Mouse (Mus musculus) limb, embryonic 15.5 days (tissue): ENCODE data around the gene Clec10a. TPM values are rescaled to one million over a fixed set of nuclear protein-coding genes. Genes with fewer than 3 reads are reported as not detected.

ENCODE experiments used
- ATAC-seq: fragments of 200-750 bp; cut with Nextera tagmentation; 2 replicates; pipeline ENCODE4 v1.8.0; 2017; ENCODE audit warnings: low read depth, moderate TSS enrichment; ENCODE audit not compliant: insufficient number of reproducible peaks, low FRiP score, low TSS enrichment
- H3K27ac ChIP-seq: fragments of 300-500 bp; sonication (generic); 2 replicates; pipeline ENCODE4 v1.5.1; 2015; ENCODE audit warnings: moderate library complexity, mild to moderate bottlenecking, inconsistent platforms
- H3K27me3 ChIP-seq: fragments of 300-500 bp; sonication (generic); 2 replicates; pipeline ENCODE4 v1.6.1; 2015; ENCODE audit warnings: inconsistent platforms
- H3K36me3 ChIP-seq: fragments of 300-500 bp; sonication (generic); 2 replicates; pipeline ENCODE4 v1.6.1; 2015; ENCODE audit warnings: inconsistent platforms
- H3K4me1 ChIP-seq: fragments of 300-500 bp; sonication (generic); 2 replicates; pipeline ENCODE4 v1.6.1; 2015; ENCODE audit warnings: inconsistent platforms
- H3K4me2 ChIP-seq: fragments of 300-500 bp; sonication (generic); 2 replicates; pipeline ENCODE4 v1.6.1; 2015; ENCODE audit warnings: mild to moderate bottlenecking, inconsistent platforms
- H3K4me3 ChIP-seq: fragments of 300-500 bp; sonication (generic); 2 replicates; pipeline ENCODE4 v1.5.1; 2015; ENCODE audit warnings: mild to moderate bottlenecking, inconsistent platforms
- H3K9ac ChIP-seq: fragments of 300-500 bp; sonication (generic); 2 replicates; pipeline ENCODE4 v1.6.1; 2015; ENCODE audit warnings: inconsistent platforms
- H3K9me3 ChIP-seq: fragments of 300-500 bp; sonication (generic); 2 replicates; pipeline ENCODE4 v1.6.1; 2016; ENCODE audit warnings: inconsistent platforms
- WGBS: fragments of 180-500 bp; shearing (Covaris S2); methylation state at CpG from one replicate; pipeline ENCODE4 v1.1.7; 2015; 5-methylcytosine and 5-hydroxymethylcytosine counted together
- polyA plus RNA-seq: library from polyadenylated mRNA; unstranded; fragments of >200 nt; fragmentation: Nextera tagmentation; extraction: Ambion mirVana; gene quantifications from 2 replicates; pipeline ENCODE4 v1.2.1, GENCODE M21; 2015

Gene Clec10a
- polyA plus RNA-seq, 1 experiment from 2014 or later, result 1.8 TPM

GRCm38 (mm10) chr11:70210681-70211080 lies 54.7 kb downstream of the Clec10a start:
- Histone ChIP-seq H3K27ac (no peak overlapping the region), H3K4me3 (no peak overlapping the region), H3K27me3 (peaks cover 35% of the 10 kb centered on the region), H3K9me3 (no peaks in the 10 kb centered on the region), H3K4me2 (no peak overlapping the region), H3K9ac (no peak overlapping the region), H3K4me1 (peaks cover 20% of the 10 kb centered on the region), H3K36me3 (no peaks in the 10 kb centered on the region)
- WGBS, result 72% methylated on average over 2 of the region's 2 CpGs
- ATAC-seq, result no peak; the same call in 1 of the 2 replicates

DNA sequence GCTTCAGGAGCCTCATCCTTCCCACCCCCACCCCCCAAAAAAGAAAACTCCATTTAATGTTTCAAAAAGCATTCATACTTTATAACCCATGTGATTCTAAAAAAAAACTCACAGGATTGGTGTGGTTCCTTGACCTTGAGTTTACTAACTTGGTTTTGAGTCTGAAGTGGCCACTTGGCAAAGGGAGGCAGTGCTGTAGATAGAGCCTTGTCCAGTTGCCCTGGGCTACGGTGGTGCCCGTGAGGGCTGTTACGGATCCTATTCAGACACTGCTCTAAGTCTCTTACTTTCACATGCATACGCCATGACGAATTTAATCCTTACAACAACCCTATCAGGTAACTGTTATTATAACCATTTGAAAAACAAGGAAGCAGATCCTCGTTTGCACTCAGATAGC lies 56.0 kb downstream of the Clec10a start:
- no peak for ATAC-seq
- H3K9me3 ChIP-seq, result no peaks in the 10 kb centered on the region
- H3K27ac ChIP-seq, result no peak overlapping the region
- H3K4me3 ChIP-seq, result no peak overlapping the region
- H3K27me3 ChIP-seq, result peaks cover 48% of the 10 kb centered on the region
- no peak overlapping the region for H3K9ac ChIP-seq
- no peak overlapping the region for H3K4me2 ChIP-seq
- no peaks in the 10 kb centered on the region for H3K36me3 ChIP-seq
- peaks cover 20% of the 10 kb centered on the region for H3K4me1 ChIP-seq
- WGBS, result 76% methylated on average over 6 of the region's 6 CpGs

DNA sequence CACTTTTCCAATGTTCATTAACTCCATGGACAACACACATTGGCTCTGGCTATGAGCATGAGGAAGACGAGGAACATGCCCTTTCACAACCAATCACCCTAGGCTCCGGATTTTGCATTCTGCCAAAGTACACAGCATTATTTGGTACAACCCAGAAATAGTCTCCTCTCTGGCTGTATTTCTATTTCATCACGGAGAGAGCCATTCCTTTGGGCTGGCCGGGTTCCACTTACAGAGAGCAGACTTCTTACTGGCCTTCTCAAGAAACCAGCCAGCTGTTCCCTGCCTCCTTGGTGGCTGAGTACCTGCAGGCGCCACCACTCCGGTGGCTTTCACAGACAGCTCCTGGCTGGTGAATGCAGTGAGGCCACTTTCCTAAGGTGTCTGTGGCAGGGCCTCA lies 56.4 kb downstream of the Clec10a start, which contains the start of gene Slc16a11:
Gene Slc16a11, plus strand, starts transcription at position 330 of the 400 bp plus-strand sequence.
- Histone ChIP-seq H3K4me1 (peaks cover 20% of the 10 kb centered on the region), H3K4me3 (no peak within 1 kb of the TSS), H3K27me3 (peaks cover 52% of the 10 kb centered on the region), H3K9ac (no peak within 1 kb of the TSS), H3K9me3 (no peaks in the 10 kb centered on the region), H3K36me3 (no peaks in the 10 kb centered on the region), H3K27ac (no peak within 1 kb of the TSS), H3K4me2 (no peak within 1 kb of the TSS)
- WGBS, result 52% methylated on average over 6 of the region's 6 CpGs
- ATAC-seq, result no peak

DNA sequence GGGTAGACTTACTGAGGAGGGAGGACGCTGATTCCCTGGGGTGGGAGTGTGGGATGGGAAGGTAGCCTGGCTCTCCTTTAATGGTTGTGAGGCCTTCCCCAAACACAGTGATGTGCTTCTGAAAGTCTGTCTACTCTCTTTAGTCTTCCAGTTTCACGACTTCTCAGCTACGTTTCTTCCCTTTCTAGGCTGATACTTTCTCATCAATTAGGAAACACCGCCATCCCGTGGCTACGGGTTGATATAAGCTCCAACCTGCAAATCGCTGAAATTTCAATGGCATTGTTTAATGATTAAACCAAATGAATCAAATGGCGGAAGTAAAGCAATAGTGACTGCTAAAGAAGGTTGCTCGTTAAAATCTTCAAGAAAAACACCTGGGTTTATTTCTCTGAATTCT lies 56.9 kb downstream of the Clec10a start:
- 14% methylated on average over 9 of the region's 9 CpGs for WGBS
- no peaks in the 10 kb centered on the region for H3K36me3 ChIP-seq
- no peaks in the 10 kb centered on the region for H3K9me3 ChIP-seq
- H3K4me2 ChIP-seq, result no peak overlapping the region
- H3K27me3 ChIP-seq, result peaks cover 56% of the 10 kb centered on the region
- H3K4me3 ChIP-seq, result no peak overlapping the region
- H3K4me1 ChIP-seq, result peaks cover 20% of the 10 kb centered on the region
- ATAC-seq, result no peak
- H3K9ac ChIP-seq, result no peak overlapping the region
- H3K27ac ChIP-seq, result no peak overlapping the region

GRCm38 (mm10) chr11:70213736-70214135 lies 57.7 kb downstream of the Clec10a start:
- Histone ChIP-seq H3K27ac (no peak overlapping the region), H3K27me3 (peaks cover 56% of the 10 kb centered on the region), H3K4me1 (peaks cover 24% of the 10 kb centered on the region), H3K4me2 (peak overlapping the region; percentile 60), H3K36me3 (no peaks in the 10 kb centered on the region), H3K9ac (no peak overlapping the region), H3K4me3 (peak overlapping the region; percentile 33), H3K9me3 (no peaks in the 10 kb centered on the region)
- no peak for ATAC-seq
- 7% methylated on average over 26 of the region's 26 CpGs for WGBS

GRCm38 (mm10) chr11:70214191-70214855 lies 58.3 kb downstream of the Clec10a start:
- Histone ChIP-seq H3K4me2 (peak overlapping the region; percentile 60), H3K36me3 (no peaks in the 10 kb centered on the region), H3K27me3 (peaks cover 56% of the 10 kb centered on the region), H3K9ac (0 out of 2 replicates have a peak overlapping the region, but pooled peaks have one; percentile 23), H3K4me3 (peak overlapping the region; percentile 33), H3K4me1 (peaks cover 28% of the 10 kb centered on the region), H3K9me3 (no peaks in the 10 kb centered on the region), H3K27ac (no peak overlapping the region)
- no peak for ATAC-seq
- 1% methylated on average over 46 of the region's 46 CpGs for WGBS

DNA sequence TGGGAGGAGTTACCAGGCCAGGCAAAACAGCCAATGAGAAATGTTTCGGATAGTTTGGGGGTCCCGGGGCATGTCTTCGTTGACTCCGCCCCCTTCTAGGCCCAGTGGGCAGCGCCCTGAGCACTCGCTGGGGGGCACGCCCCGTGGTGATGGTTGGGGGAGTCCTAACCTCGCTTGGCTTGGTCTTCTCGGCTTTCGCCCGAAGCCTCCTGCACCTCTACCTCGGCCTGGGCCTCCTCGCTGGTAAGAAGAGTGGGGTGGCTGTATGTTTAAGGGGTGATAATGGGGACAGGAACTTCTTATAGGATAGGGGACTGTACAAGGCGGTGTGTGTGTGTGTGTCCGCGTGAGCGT lies 58.8 kb downstream of the Clec10a start:
- no peak overlapping the region for H3K9ac ChIP-seq
- H3K4me2 ChIP-seq, result peak overlapping the region; percentile 60
- WGBS, result 9% methylated on average over 18 of the region's 18 CpGs
- H3K36me3 ChIP-seq, result no peaks in the 10 kb centered on the region
- no peaks in the 10 kb centered on the region for H3K9me3 ChIP-seq
- H3K27ac ChIP-seq, result no peak overlapping the region
- ATAC-seq, result no peak
- H3K4me3 ChIP-seq, result peak overlapping the region; percentile 33; the same call in 1 of the 2 replicates
- H3K27me3 ChIP-seq, result peaks cover 56% of the 10 kb centered on the region
- peaks cover 28% of the 10 kb centered on the region for H3K4me1 ChIP-seq

DNA sequence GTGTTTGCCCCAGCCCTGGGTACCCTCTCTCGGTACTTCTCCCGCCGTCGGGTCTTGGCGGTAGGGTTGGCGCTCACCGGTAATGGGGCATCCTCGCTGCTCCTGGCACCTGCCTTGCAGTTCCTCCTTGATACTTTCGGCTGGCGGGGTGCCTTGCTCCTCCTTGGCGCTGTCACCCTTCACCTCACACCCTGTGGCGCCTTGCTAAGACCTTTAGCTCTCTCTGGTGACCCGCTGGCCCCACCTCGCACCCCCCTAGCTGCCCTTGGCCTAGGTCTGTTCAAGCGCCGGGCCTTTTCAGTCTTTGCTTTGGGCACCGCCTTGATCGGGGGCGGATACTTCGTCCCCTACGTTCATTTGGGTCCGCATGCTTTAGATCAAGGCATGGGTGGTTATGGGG lies 59.3 kb downstream of the Clec10a start:
- WGBS, result 16% methylated on average over 22 of the region's 22 CpGs
- Histone ChIP-seq H3K9me3 (no peaks in the 10 kb centered on the region), H3K27me3 (peaks cover 56% of the 10 kb centered on the region), H3K4me2 (no peak overlapping the region), H3K9ac (no peak overlapping the region), H3K4me3 (no peak overlapping the region), H3K36me3 (no peaks in the 10 kb centered on the region), H3K27ac (no peak overlapping the region), H3K4me1 (peaks cover 32% of the 10 kb centered on the region)
- ATAC-seq, result no peak

GRCm38 (mm10) chr11:70216103-70216502 lies 60.1 kb downstream of the Clec10a start:
- Histone ChIP-seq H3K9ac (no peak overlapping the region), H3K4me1 (peaks cover 39% of the 10 kb centered on the region), H3K4me2 (no peak overlapping the region), H3K36me3 (no peaks in the 10 kb centered on the region), H3K4me3 (no peak overlapping the region), H3K27me3 (peaks cover 56% of the 10 kb centered on the region), H3K9me3 (no peaks in the 10 kb centered on the region), H3K27ac (no peak overlapping the region)
- WGBS, result 59% methylated on average over 3 of the region's 3 CpGs
- ATAC-seq, result no peak

GRCm38 (mm10) chr11:70218039-70218438 lies 62.0 kb downstream of the Clec10a start:
- H3K36me3 ChIP-seq, result no peaks in the 10 kb centered on the region
- H3K4me3 ChIP-seq, result no peak overlapping the region
- H3K4me1 ChIP-seq, result peaks cover 46% of the 10 kb centered on the region
- H3K27ac ChIP-seq, result no peak overlapping the region
- no peaks in the 10 kb centered on the region for H3K9me3 ChIP-seq
- 89% methylated on average over 4 of the region's 4 CpGs for WGBS
- no peak for ATAC-seq
- no peak overlapping the region for H3K4me2 ChIP-seq
- H3K9ac ChIP-seq, result no peak overlapping the region
- H3K27me3 ChIP-seq, result peaks cover 47% of the 10 kb centered on the region

DNA sequence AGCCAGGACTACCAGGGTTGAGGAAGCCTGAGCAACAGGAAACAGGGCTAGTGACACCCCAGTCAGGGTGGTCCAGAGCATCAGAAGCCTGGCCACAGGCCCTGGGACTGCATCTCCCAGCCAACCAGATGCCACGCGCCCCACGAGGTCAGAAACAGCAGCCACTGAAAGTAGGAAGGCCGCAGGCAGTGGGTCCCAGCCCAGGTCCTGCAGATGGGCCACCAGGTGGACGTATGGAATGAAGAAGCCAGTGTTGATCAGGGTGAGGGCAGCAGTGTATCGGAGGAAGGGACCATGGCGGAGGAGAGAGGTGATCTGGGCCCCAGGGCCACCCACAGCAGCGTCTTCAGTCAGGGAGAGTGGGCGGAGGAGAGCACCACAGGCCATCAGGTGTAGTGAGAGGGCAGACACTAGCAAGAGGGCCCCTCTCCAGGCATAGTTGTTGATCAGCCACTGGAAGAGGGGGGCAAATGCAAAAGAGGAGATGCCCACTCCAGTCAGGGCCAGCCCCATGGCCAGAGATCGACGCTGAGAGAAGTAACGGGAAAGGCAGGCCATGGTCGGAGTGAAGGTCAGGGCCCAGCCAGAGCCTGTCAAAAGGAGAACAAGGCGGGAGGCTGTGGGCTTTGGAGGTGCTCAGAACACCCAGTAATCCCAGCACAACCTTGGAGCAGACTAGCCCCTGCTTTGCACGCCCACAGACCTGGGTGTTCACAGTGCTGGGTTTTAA lies 62.9 kb downstream of the Clec10a start:
- ATAC-seq, result no peak
- Histone ChIP-seq H3K9me3 (no peaks in the 10 kb centered on the region), H3K27ac (no peak overlapping the region), H3K4me1 (peaks cover 43% of the 10 kb centered on the region), H3K36me3 (no peaks in the 10 kb centered on the region), H3K27me3 (peaks cover 44% of the 10 kb centered on the region), H3K4me2 (peak overlapping the region; percentile 14; the same call in 1 of the 2 replicates), H3K9ac (no peak overlapping the region), H3K4me3 (peak overlapping the region; percentile 4; the same call in 1 of the 2 replicates)
- 88% methylated on average over 15 of the region's 15 CpGs for WGBS

- H3K27ac ChIP-seq, result peak overlapping the region; percentile 76
- ATAC-seq, result no peak
- peak overlapping the region; percentile 91 for H3K4me2 ChIP-seq
- H3K27me3 ChIP-seq, result peaks cover 43% of the 10 kb centered on the region
- peaks cover 33% of the 10 kb centered on the region for H3K4me1 ChIP-seq
- H3K9ac ChIP-seq, result 0 out of 2 replicates have a peak overlapping the region, but pooled peaks have one; percentile 47
- no peaks in the 10 kb centered on the region for H3K9me3 ChIP-seq
- H3K4me3 ChIP-seq, result peak overlapping the region; percentile 50
- no peaks in the 10 kb centered on the region for H3K36me3 ChIP-seq
- WGBS, result 53% methylated on average over 7 of the region's 7 CpGs
Measured at GRCm38 (mm10) chr11:70219873-70220272, 63.9 kb downstream of the Clec10a start.
